Mouse (Mus musculus) limb, embryonic 15.5 days (tissue): Measurements from ENCODE around the gene Vps18. TPM values are rescaled to one million over a fixed set of nuclear protein-coding genes. Genes with fewer than 3 reads are reported as not detected.
A peak's percentile ranks its signal among the peaks of the same experiment; 100 is the strongest.

Experiments used
- ATAC-seq: fragments of 200-750 bp; cut with Nextera tagmentation; 2 replicates; pipeline ENCODE4 v1.8.0; 2017; ENCODE audit warnings: low read depth, moderate TSS enrichment; ENCODE audit not compliant: insufficient number of reproducible peaks, low FRiP score, low TSS enrichment
- H3K27ac ChIP-seq: fragments of 300-500 bp; sonication (generic); 2 replicates; pipeline ENCODE4 v1.5.1; 2015; ENCODE audit warnings: moderate library complexity, mild to moderate bottlenecking, inconsistent platforms
- H3K27me3 ChIP-seq: fragments of 300-500 bp; sonication (generic); 2 replicates; pipeline ENCODE4 v1.6.1; 2015; ENCODE audit warnings: inconsistent platforms
- H3K36me3 ChIP-seq: fragments of 300-500 bp; sonication (generic); 2 replicates; pipeline ENCODE4 v1.6.1; 2015; ENCODE audit warnings: inconsistent platforms
- H3K4me1 ChIP-seq: fragments of 300-500 bp; sonication (generic); 2 replicates; pipeline ENCODE4 v1.6.1; 2015; ENCODE audit warnings: inconsistent platforms
- H3K4me2 ChIP-seq: fragments of 300-500 bp; sonication (generic); 2 replicates; pipeline ENCODE4 v1.6.1; 2015; ENCODE audit warnings: mild to moderate bottlenecking, inconsistent platforms
- H3K4me3 ChIP-seq: fragments of 300-500 bp; sonication (generic); 2 replicates; pipeline ENCODE4 v1.5.1; 2015; ENCODE audit warnings: mild to moderate bottlenecking, inconsistent platforms
- H3K9ac ChIP-seq: fragments of 300-500 bp; sonication (generic); 2 replicates; pipeline ENCODE4 v1.6.1; 2015; ENCODE audit warnings: inconsistent platforms
- H3K9me3 ChIP-seq: fragments of 300-500 bp; sonication (generic); 2 replicates; pipeline ENCODE4 v1.6.1; 2016; ENCODE audit warnings: inconsistent platforms
- WGBS: fragments of 180-500 bp; shearing (Covaris S2); methylation state at CpG from one replicate; pipeline ENCODE4 v1.1.7; 2015; 5-methylcytosine and 5-hydroxymethylcytosine counted together
- polyA plus RNA-seq: library from polyadenylated mRNA; unstranded; fragments of >200 nt; fragmentation: Nextera tagmentation; extraction: Ambion mirVana; gene quantifications from 2 replicates; pipeline ENCODE4 v1.2.1, GENCODE M21; 2015

Vps18 gene
- polyA plus RNA-seq, 1 experiment from 2014 or later, result 19.5 TPM

- Histone ChIP-seq H3K27me3 (peaks cover 14% of the 10 kb centered on the region), H3K9me3 (no peaks in the 10 kb centered on the region), H3K36me3 (no peaks in the 10 kb centered on the region), H3K4me2 (no peak overlapping the region), H3K4me3 (no peak overlapping the region), H3K9ac (no peak overlapping the region), H3K27ac (no peak overlapping the region), H3K4me1 (peaks cover 6% of the 10 kb centered on the region; the same call in 1 of the 2 replicates)
- 78% methylated on average over 2 of the region's 2 CpGs for WGBS
- no peak for ATAC-seq
These were observed 47.5 kb downstream of the Vps18 start for GRCm38 (mm10) chr2:119336002-119336401.

DNA sequence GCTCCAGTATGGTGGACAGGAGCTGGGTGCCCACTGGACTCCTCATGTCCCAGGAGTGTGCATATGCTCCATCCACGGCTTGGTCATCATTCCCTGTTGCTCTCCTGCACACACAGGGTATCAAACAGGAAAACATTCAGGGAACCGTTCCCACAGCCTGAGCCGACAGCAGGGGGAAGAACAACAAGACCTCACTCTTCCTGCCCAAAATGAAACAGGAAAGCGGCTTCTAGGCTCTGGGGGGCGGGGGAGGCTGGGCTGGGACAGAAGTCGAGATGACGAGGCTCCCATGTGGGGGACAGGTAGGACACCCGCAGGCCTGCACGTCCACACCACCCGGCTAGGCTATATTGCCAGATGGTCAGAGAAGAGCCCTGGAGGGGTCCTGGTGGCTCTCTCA, 47.9 kb downstream of the Vps18 start:
- WGBS, result 59% methylated on average over 10 of the region's 10 CpGs
- Histone ChIP-seq H3K27me3 (peaks cover 9% of the 10 kb centered on the region), H3K9ac (no peak overlapping the region), H3K4me1 (peaks cover 6% of the 10 kb centered on the region; the same call in 1 of the 2 replicates), H3K4me2 (no peak overlapping the region), H3K9me3 (no peaks in the 10 kb centered on the region), H3K4me3 (no peak overlapping the region), H3K27ac (no peak overlapping the region), H3K36me3 (no peaks in the 10 kb centered on the region)
- ATAC-seq, result no peak

DNA sequence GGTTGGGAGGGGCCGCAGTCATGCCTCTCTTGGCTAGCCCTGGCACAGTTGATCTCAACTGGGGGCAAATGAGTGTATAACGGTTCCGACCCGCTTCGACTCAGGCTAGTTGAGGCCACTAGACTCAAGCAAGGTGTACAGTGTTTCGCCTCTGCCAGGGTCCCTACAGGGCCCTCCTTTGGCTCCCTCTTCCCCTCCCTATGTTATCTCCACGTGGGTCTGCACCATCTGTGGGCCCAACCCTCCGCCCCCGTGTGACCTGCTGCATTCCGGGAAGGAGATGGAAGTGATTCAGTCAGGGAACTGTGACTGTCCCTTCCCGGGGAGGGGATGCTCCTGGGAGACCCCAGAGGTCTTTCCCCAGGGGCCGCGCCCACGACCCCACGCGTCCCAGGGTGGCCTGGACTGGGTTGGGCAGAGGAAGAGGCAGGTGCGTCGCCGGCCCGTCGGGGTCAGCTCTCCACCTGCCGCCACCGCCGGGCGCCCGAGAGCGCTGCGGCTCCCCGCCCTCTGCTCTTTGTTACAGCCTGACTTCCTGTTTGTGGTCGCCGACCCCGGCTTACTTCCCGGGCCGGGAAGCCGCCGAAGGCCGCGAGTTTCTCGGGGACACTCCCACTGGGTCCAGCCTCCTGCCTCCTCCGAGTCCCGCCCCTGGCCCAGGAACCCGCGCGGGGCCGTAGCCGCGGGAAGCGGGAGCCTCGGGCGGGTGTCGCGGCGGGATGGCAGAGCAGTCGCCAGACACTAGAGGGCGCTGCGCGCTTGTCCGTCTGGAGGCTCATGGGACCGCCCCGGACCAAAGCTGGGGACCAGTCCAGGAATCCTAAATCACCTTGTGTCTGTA, 49.1 kb downstream of the Vps18 start:
- Histone ChIP-seq H3K27ac (0 out of 2 replicates have a peak overlapping the region, but pooled peaks have one; percentile 0), H3K36me3 (no peaks in the 10 kb centered on the region), H3K9me3 (no peaks in the 10 kb centered on the region), H3K4me1 (peaks cover 6% of the 10 kb centered on the region; the same call in 1 of the 2 replicates), H3K4me3 (peak overlapping the region; percentile 52), H3K4me2 (peak overlapping the region; percentile 76), H3K9ac (peak overlapping the region; percentile 49; the same call in 1 of the 2 replicates), H3K27me3 (no peaks in the 10 kb centered on the region)
- 7% methylated on average over 60 of the region's 60 CpGs for WGBS
- peak; percentile 80 for ATAC-seq

DNA sequence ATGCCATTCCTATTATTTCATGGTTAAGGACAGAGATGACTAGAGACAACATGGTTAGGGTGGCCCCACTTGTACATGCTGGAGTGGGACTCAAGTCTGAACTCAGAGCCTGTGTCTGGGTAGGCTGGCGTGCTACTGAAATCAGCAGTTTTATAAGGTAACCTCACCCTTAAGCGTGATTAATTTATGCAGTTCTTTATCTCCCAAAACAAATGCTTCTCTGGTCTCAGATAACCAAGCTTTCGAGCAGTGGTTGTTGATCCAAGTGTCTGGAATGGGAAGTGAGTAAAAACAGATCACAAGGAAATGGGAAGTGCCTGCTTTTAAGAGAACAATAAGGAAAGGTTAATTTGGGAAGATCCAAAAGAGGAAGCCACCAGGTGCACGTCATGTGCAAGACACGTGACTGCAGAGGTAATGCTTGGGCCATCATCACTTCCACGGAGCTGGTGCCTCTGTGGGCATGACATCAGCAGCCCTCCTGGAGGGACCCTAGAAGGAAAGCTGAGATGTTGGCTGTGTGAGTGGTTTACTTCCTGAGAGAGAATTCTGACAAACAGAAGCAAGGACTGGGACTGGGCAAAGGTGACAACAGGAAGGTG, 56.1 kb downstream of the Vps18 start:
- ATAC-seq, result no peak
- no peaks in the 10 kb centered on the region for H3K9me3 ChIP-seq
- 38% methylated on average over 6 of the region's 6 CpGs for WGBS
- no peak overlapping the region for H3K9ac ChIP-seq
- H3K4me2 ChIP-seq, result no peak overlapping the region
- H3K27ac ChIP-seq, result no peak overlapping the region
- H3K27me3 ChIP-seq, result no peaks in the 10 kb centered on the region
- no peak overlapping the region for H3K4me3 ChIP-seq
- no peaks in the 10 kb centered on the region for H3K36me3 ChIP-seq
- H3K4me1 ChIP-seq, result no peaks in the 10 kb centered on the region

Other genes with a start within 250 kb of the Vps18 start
- gene Knl1, start 241.6 kb upstream of the Vps18 start, polyA plus RNA-seq, result 39.1 and 42.0 TPM in 2 replicates
- gene Rad51, start 175.9 kb upstream of the Vps18 start, polyA plus RNA-seq, result 34.1 and 34.9 TPM in 2 replicates
- gene Rmdn3, start 131.7 kb upstream of the Vps18 start, polyA plus RNA-seq, result 43.8 and 45.0 TPM in 2 replicates
- gene Gchfr, start 121.0 kb upstream of the Vps18 start, polyA plus RNA-seq, result 15.5 and 17.8 TPM in 2 replicates
- gene Gm14137, start 114.2 kb upstream of the Vps18 start, polyA plus RNA-seq, result 4.7 and 5.3 TPM in 2 replicates
- gene Zfyve19, start 80.1 kb upstream of the Vps18 start, polyA plus RNA-seq, result 52.7 and 57.9 TPM in 2 replicates
- 18.5 and 23.1 TPM in 2 replicates for gene Dnajc17, start 79.9 kb upstream of the Vps18 start, polyA plus RNA-seq
- gene Ppp1r14d, start 58.8 kb upstream of the Vps18 start, polyA plus RNA-seq, result 0.24 TPM in 1 of 2 replicates, not detected in the other
- 27.6 and 30.9 TPM in 2 replicates for gene Spint1, start 51.4 kb upstream of the Vps18 start, polyA plus RNA-seq
- 36.8 and 38.6 TPM in 2 replicates for gene Rhov, start 17.5 kb upstream of the Vps18 start, polyA plus RNA-seq
- gene Dll4, start 37.0 kb downstream of the Vps18 start, polyA plus RNA-seq, result 6.7 and 7.3 TPM in 2 replicates
- 1.1 TPM in 2 replicates for gene Chac1, start 62.5 kb downstream of the Vps18 start, polyA plus RNA-seq
- gene Ino80, start 188.9 kb downstream of the Vps18 start, polyA plus RNA-seq, result 3.5 and 4.0 TPM in 2 replicates